Mouse (Mus musculus): ENCODE measurements around the gene Gm9964.

DNA sequence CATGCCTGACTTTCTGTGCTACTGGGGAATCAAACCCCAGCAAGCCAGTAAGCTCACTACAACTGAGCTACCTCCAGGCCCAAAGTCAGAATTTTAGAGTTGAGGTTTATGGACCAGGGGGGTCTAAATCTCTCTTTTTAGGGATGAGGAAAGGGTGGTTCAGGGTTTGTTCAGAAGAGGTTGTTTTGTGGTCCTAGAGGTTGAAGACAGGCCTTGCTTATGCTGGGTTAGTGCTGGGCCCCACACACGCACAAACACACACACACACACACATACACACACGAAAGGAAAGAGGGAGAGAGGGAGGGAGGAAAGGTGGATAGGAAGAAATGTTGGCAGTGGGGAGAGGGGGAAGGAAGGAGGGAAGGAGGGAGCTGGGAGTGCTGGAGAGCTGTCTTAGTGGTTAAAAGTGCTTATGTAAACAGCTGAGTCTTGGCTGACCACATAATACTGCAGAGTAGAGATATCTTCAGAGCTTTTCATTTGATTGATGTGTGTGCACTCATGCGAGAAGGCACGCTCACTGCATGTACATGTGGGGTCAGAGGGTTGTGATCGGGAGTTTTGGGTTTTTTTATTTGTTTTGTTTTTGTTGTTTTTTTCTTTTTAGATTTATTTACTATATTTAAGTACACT lies at the start of gene Gm9964:
- TF ChIP-seq CTCF (IDR thresholded peaks at IDR 0.05; ENCODE audit: control insufficient read depth, insufficient read depth, low read length) (no peak), POLR2A (IDR thresholded peaks at IDR 0.05; ENCODE audit: borderline replicate concordance, control insufficient read depth, low read depth, low read length) (no peak)
